Comparison of ENCODE assay signal across 10 mouse cellular contexts in genomic region chr5:115928786-115929507, GRCm38 (mm10).
DNase-seq lines count a peak whose midpoint lies in the region; ATAC-seq and TF ChIP-seq lines count a peak whose summit lies in the region.
"Had no signal": no experiment of that assay in that cellular context is flagged by ENCODE, and none has a peak within 500 bp of the region (broad histone marks: within the 10 kb centered on the region; RNA-seq: fewer than 3 reads in every experiment).

No protein-coding gene starts in this region.

- peak; percentile 28 for DNase-seq in cerebellum, adult 9-10 months
- no peak for DNase-seq in cerebellum, adult 9-11 months
- no peak for DNase-seq in left cerebral cortex, adult 2 months (ENCODE audit: extremely low spot score in 1 of 2, low spot score in 2 of 2)
- DNase-seq in left cerebral cortex, postnatal 4 days: no peak
- DNase-seq in adrenal gland, adult (ENCODE audit: inconsistent age in 2 of 2, low spot score in 1 of 2): peak; percentile 67 to 89
- peak; percentile 47 for DNase-seq in liver, postnatal 0 days
- no peak for DNase-seq in right cerebral cortex, postnatal 25 days
- no peak for DNase-seq in thymus, postnatal 0 days (ENCODE audit: low spot score)

- intact Hi-C loops in left cerebral cortex, adult 2 months (cut with DNase I): no loop called here
- intact Hi-C loops in left cerebral cortex, postnatal 4 days (cut with DNase I): no loop called here

- no peak overlapping the region for H3K4me2 ChIP-seq in liver, postnatal 0 days (ENCODE audit: low read depth, low read length)
- H3K4me2 ChIP-seq: limb, embryonic 12.5 days had no signal

- TF ChIP-seq CTCF in left cerebral cortex, adult 2 months (IDR thresholded peaks at IDR 0.05): peak; percentile 41
- TF ChIP-seq CTCF in liver, postnatal 0 days (IDR thresholded peaks at IDR 0.05; ENCODE audit: low read depth): peak; percentile 42

- WGBS in liver, postnatal 0 days (ENCODE audit: insufficient replicate concordance): 85% methylated on average over 16 of the region's 16 CpGs

- H3K4me3 ChIP-seq in left cerebral cortex, adult 2 months: no peak overlapping the region
- H3K4me3 ChIP-seq in liver, postnatal 0 days (ENCODE audit: low read depth, low read length): no peak overlapping the region
- H3K4me3 ChIP-seq: hindbrain, embryonic 10.5 days; limb, embryonic 12.5 days had no signal

- peaks cover 44% of the 10 kb centered on the region for H3K36me3 ChIP-seq in liver, postnatal 0 days (replicated peaks; ENCODE audit: insufficient read depth, low read length)

- TF ChIP-seq EP300 in liver, postnatal 0 days (IDR thresholded peaks at IDR 0.05; ENCODE audit: low read depth): no peak

- no peak overlapping the region for H3K27ac ChIP-seq in left cerebral cortex, adult 2 months
- H3K27ac ChIP-seq in liver, postnatal 0 days (ENCODE audit: low read depth): no peak overlapping the region
- H3K27ac ChIP-seq: hindbrain, embryonic 10.5 days; limb, embryonic 12.5 days had no signal

- H3K4me1 ChIP-seq in liver, postnatal 0 days (ENCODE audit: insufficient read depth): no peaks in the 10 kb centered on the region
- H3K4me1 ChIP-seq: hindbrain, embryonic 10.5 days; limb, embryonic 12.5 days had no signal

- H3K27me3 ChIP-seq in liver, postnatal 0 days (ENCODE audit: insufficient read depth, low read length): no peaks in the 10 kb centered on the region
- H3K27me3 ChIP-seq: limb, embryonic 12.5 days had no signal

- no peak overlapping the region for H3K9ac ChIP-seq in liver, postnatal 0 days (replicated peaks)
- H3K9ac ChIP-seq: limb, embryonic 12.5 days had no signal

- H3K9me3 ChIP-seq in liver, postnatal 0 days (ENCODE audit: low read length): no peaks in the 10 kb centered on the region
- H3K9me3 ChIP-seq: hindbrain, embryonic 10.5 days; limb, embryonic 12.5 days had no signal

- ATAC-seq in liver, postnatal 0 days: no peak; the same call in 1 of the 2 replicates

Comparison
In these comparisons a context has a peak if more than half of its experiments do, and no peak if none do; other contexts are left out.
1. DNase-seq: peak in cerebellum, adult 9-10 months (single experiment), adrenal gland, adult (2 of 2) and liver, postnatal 0 days (single experiment); none in cerebellum, adult 9-11 months (single experiment), left cerebral cortex, adult 2 months (0 of 2), left cerebral cortex, postnatal 4 days (single experiment), right cerebral cortex, postnatal 25 days (single experiment) and thymus, postnatal 0 days (single experiment).